Mouse (Mus musculus) midbrain, embryonic 10.5 days (tissue): ENCODE results near the gene Aen. TPM values are rescaled to one million over a fixed set of nuclear protein-coding genes. Genes with fewer than 3 reads are reported as not detected.

Experiments
- DNase-seq: peaks from one replicate; pipeline ENCODE4 v3.0.0-alpha.2; 2017; ENCODE audit warnings: low spot score
- H3K27ac ChIP-seq: fragments of 300-500 bp; sonication (generic); replicated peaks from 2 replicates; pipeline ENCODE4 v1.5.1; 2016; ENCODE audit warnings: mild to moderate bottlenecking
- H3K27me3 ChIP-seq: fragments of 300-500 bp; sonication (generic); 2 replicates; pipeline ENCODE4 v1.6.1; 2016; ENCODE audit warnings: low read depth, mild to moderate bottlenecking; ENCODE audit not compliant: poor library complexity, severe bottlenecking
- H3K36me3 ChIP-seq: fragments of 300-500 bp; sonication (generic); 2 replicates; pipeline ENCODE4 v1.6.1; 2016; ENCODE audit warnings: mild to moderate bottlenecking, moderate library complexity
- H3K4me1 ChIP-seq: fragments of 300-500 bp; sonication (generic); 2 replicates; pipeline ENCODE4 v1.6.1; 2016
- H3K4me3 ChIP-seq: fragments of 300-500 bp; sonication (generic); 2 replicates; pipeline ENCODE4 v1.5.1; 2016; ENCODE audit warnings: mild to moderate bottlenecking, moderate library complexity
- H3K9me3 ChIP-seq: fragments of 300-500 bp; sonication (generic); replicated peaks from 2 replicates; pipeline ENCODE4 v1.6.1; 2016; ENCODE audit warnings: mild to moderate bottlenecking
- WGBS: fragments of 180-500 bp; shearing (Covaris S2); methylation state at CpG from one replicate; pipeline ENCODE4 v1.1.7; 2016; 5-methylcytosine and 5-hydroxymethylcytosine counted together
- polyA plus RNA-seq: library from polyadenylated mRNA; unstranded; fragments of >200 nt; fragmentation: Nextera tagmentation; extraction: Ambion mirVana; gene quantifications from 2 replicates; pipeline ENCODE4 v1.2.1, GENCODE M21; 2016

Aen gene
- 72.2 and 76.5 TPM in 2 replicates for polyA plus RNA-seq

DNA sequence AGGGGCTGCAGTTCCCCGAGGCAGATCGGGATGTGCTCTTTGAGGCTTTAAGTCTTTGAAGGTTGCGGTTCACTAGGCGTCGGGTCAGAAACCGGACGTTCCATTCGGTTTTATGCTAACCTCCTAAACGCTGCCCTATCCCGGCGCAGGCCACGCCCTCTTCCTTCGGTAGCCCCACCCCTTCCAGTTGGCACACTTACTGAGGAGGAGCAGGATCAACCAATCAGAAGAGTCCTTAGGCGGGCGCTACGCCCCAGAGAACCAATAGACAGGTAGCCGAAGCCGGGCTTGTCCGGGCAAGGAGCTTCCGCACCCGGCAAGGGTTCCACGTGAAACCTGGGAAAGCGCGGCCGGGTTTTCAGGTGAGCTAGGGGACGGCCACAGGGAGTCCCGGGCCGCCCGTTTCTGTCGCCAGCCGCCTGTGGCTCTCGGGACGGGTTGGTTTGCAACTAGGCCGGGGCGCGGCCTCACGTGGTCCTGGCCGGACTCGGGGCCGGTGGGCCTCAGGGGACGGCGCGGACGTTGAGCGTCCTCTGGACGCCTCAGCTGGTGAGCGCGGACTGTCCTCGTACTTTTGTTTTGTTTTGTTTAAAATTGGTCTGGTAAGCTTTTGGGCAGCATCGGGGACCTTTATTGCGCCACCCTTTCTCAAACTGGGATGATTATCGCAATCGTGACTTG, at the start of gene Aen:
Aen (plus strand) TSS at position 202 of the 681 bp plus-strand sequence.
- Histone ChIP-seq H3K27ac (peak within 1 kb of the TSS; percentile 89), H3K4me1 (peaks cover 22% of the 10 kb centered on the region), H3K36me3 (peaks cover 15% of the 10 kb centered on the region), H3K27me3 (no peaks in the 10 kb centered on the region), H3K9me3 (no peaks in the 10 kb centered on the region), H3K4me3 (peak within 1 kb of the TSS; percentile 86)
- 1% methylated on average over 53 of the region's 53 CpGs for WGBS
- peak; percentile 98 for DNase-seq

DNA sequence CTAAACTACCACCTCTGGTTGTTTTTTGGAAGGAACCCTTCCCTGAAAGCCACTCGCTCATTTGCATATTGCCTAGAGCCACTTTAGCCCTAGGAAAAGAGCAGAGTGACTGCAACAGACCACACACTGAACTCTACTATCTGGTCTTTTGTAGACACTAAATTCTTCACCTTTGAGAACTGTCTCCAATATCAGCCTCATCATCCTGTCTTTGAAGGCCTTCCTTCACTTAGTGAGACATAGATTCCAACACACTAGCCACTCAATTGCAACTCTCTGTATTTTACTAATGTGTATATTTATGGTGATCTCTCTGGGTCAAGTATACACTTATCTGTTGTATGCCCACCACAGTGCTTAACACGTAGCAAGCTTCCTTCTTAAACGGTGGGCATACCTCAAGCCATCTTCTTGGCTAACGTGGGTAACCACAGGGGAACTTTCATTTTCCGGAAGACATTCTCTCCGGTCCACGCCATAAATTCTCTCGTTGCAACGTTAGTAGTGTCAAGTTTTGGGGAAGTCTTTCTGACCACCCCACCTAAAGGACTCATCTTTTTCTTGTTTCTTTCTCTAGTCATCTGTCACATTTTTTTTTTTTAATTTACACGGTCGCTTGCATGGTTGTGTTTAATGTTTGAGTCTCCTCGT, 49.5 kb upstream of the Aen start:
- H3K27me3 ChIP-seq = no peaks in the 10 kb centered on the region
- peak overlapping the region; percentile 96 for H3K4me3 ChIP-seq
- H3K9me3 ChIP-seq = no peaks in the 10 kb centered on the region
- peaks cover 29% of the 10 kb centered on the region for H3K36me3 ChIP-seq
- peak overlapping the region; percentile 95 for H3K27ac ChIP-seq
- no peak for DNase-seq
- WGBS = 33% methylated on average over 12 of the region's 12 CpGs
- H3K4me1 ChIP-seq = peaks cover 10% of the 10 kb centered on the region

DNA sequence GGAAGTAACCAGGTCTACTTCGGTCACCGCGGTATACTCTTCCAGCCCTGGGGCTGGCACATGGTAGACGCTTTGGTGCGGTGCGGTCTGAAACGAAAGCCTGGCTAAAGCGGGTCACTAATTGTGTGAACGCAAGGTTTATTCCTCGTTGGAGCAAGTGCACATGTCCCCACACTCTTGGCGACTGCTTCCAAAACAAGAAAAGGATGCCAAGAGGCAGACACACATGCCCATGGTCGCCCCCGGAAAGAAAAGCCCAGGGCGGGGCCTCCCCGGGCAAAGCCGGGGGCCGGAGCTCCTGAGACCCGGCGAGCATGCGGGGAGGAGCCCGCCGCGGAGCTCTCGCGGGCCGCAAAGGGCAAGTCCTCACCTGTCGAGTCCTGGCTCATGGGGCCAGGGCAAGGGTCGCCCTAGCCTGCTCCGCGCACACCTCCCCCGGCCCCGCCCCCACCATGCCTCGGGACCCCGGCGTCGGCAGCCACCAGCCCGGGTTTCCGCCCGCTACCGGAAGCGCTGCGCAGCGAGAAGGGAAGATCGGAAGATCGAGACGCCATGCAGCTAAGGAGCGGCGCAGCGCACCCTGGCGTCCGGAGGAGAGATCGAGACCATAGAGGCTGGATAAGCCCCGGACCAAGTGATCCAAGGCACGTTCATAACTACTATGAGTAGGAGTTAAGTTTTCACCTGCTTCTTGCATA, 48.8 kb upstream of the Aen start, which contains the start of gene Det1:
Det1 (minus strand) TSS at position 527 of the 698 bp plus-strand sequence.
- Histone ChIP-seq H3K4me1 (peaks cover 10% of the 10 kb centered on the region), H3K9me3 (no peaks in the 10 kb centered on the region), H3K36me3 (peaks cover 22% of the 10 kb centered on the region), H3K27me3 (no peaks in the 10 kb centered on the region), H3K27ac (peak within 1 kb of the TSS; percentile 95), H3K4me3 (peak within 1 kb of the TSS; percentile 96)
- under 1% methylated on average over 54 of the region's 54 CpGs for WGBS
- DNase-seq = peak; percentile 91

DNA sequence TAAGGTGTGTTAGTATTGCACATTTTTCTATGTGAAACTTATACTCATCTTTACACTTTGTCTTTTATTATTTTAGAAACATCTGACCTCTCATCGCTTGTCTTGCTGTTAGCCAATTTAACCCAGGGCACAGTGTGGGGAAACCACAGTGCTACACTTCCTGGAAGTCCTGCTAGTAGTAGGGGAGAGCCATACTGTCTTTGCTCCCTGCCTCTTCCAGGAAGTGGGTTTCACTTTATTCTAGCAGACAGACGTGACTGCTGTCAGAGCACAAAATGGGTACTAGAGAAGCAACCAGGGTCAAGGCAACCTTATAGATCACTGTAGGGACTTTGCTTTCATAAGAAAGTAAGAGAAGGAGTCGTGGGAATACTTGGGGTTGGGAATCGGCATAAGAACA, 41.6 kb upstream of the Aen start:
- 73% methylated on average over 4 of the region's 4 CpGs for WGBS
- no peak overlapping the region for H3K27ac ChIP-seq
- no peak for DNase-seq
- H3K27me3 ChIP-seq = no peaks in the 10 kb centered on the region
- H3K36me3 ChIP-seq = no peaks in the 10 kb centered on the region
- no peaks in the 10 kb centered on the region for H3K9me3 ChIP-seq
- no peaks in the 10 kb centered on the region for H3K4me1 ChIP-seq
- no peak overlapping the region for H3K4me3 ChIP-seq

DNA sequence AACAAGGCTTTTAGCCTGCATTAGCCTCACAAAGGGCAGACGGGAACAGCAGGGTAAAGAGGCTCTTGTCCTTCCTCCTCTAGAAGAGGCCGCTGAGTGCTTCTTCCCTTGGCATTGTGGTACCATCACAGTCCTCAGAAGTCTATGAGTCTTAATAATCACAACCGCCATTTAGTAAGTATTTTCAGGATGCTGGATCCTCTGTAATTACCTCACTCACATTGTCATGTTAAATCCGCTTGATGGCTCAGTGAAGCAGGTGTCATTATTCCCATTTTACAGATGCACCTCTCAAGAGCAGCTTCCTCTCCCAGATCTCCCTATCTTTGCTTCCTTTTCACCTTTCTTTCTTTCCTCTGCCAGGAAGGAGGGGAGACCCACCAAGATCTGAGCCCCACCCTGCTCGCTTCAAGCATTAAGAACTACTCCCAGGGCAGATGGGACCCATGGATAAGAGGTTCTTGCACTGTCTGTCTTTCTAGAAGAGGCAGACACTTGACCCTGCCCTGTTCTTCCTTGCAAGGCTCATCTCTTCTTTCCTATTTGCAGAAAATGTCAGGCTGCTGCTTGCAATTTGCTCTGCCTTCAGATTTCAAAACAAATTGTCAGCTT, 40.5 kb upstream of the Aen start:
- 73% methylated on average over 5 of the region's 5 CpGs for WGBS
- DNase-seq = no peak
- H3K4me3 ChIP-seq = no peak overlapping the region
- no peak overlapping the region for H3K27ac ChIP-seq
- H3K36me3 ChIP-seq = no peaks in the 10 kb centered on the region
- H3K27me3 ChIP-seq = no peaks in the 10 kb centered on the region
- no peaks in the 10 kb centered on the region for H3K4me1 ChIP-seq
- no peaks in the 10 kb centered on the region for H3K9me3 ChIP-seq

DNA sequence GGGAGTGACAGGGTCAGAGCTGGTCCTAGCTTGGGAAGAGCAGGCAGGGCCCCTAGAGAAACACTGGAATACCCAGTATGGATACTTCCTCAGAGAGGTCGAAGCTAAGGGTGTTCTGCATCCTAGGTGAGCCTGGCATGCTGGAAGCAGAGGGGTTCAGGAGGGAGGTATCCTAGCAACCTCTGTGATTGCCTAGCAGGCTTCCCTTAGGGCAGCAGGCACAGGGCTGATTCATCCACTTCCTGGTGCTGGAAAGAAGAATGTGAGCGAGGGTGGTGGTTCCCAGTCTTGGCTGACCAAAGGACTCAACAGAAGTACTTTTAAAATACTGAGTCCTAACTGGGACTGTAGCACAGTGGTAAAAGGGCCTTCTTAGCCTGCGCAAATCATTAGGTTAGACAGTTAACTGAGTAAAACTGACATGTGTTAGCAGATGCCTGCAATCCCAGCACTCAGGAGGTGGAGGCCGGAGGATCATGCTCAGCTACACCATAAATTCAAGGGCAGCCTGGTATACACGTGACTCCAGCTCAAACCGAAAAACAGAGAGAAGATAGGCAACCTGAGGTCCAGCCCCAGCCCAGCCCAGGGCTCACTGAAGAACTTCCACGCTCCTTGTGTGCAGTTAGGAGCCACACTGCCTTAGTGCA, 31.7 kb upstream of the Aen start:
- Histone ChIP-seq H3K27me3 (no peaks in the 10 kb centered on the region), H3K4me3 (no peak overlapping the region), H3K36me3 (no peaks in the 10 kb centered on the region), H3K4me1 (0 out of 2 replicates have a peak, but pooled peaks cover 5% of the 10 kb centered on the region), H3K9me3 (no peaks in the 10 kb centered on the region), H3K27ac (no peak overlapping the region)
- WGBS = 74% methylated on average over 7 of the region's 7 CpGs
- no peak for DNase-seq

DNA sequence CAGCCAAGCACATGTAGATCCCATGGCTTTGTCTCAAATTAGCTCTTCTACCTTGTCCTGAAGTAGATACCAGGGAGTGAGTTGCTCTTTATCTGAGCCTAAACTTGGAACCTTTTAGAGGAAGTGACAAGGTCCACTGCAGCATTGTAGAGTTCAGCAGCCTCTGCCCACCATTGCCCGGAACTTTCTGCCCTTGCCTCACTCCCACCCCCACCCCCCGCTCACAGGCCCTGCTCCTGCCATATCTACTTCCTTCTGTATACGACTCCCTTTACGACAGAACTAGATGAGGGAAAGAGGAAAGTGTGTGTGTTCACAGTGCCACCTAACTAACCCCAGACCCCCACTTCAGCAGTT, 31.2 kb upstream of the Aen start:
- 90% methylated on average over 4 of the region's 4 CpGs for WGBS
- H3K4me1 ChIP-seq = 0 out of 2 replicates have a peak, but pooled peaks cover 5% of the 10 kb centered on the region
- H3K27me3 ChIP-seq = no peaks in the 10 kb centered on the region
- no peak overlapping the region for H3K4me3 ChIP-seq
- H3K36me3 ChIP-seq = no peaks in the 10 kb centered on the region
- H3K27ac ChIP-seq = no peak overlapping the region
- DNase-seq = no peak
- H3K9me3 ChIP-seq = no peaks in the 10 kb centered on the region

DNA sequence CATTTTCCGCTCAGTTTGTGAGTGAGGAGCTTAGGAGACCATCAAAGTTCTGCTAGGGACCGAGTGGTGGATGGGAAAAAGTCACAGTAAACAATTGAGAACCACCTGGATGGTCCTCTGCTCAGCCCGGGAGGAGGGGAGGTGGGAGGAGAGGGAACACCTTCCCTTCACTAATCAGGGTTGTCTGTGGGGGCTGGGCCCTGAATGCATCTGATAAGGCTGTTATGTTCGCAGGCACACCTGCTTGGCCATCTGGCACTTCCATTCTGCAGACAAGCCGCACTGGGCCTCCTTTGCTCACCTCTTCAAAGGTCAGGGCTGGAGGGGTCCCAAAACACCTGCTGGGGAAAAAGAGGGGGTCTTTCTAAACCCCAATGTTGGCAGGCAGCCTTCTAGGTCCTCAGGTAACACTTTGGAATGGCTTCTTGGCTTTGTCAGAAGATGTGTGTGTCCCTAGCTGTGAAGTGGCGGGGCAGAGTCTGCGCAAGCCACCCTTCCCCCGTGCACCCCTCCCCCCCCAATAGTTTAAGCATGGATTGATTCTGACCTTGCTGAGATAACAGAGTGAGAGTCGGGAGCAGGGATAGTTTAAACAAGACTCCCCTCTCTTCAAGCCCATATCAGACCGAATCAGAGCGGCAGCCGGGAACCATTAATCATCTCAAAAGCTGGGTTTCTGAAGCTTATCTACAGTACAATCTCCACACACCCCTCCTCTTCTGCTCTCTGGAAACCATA, 30.3 kb upstream of the Aen start:
- H3K4me1 ChIP-seq = 0 out of 2 replicates have a peak, but pooled peaks cover 5% of the 10 kb centered on the region
- H3K27me3 ChIP-seq = no peaks in the 10 kb centered on the region
- no peak overlapping the region for H3K27ac ChIP-seq
- H3K9me3 ChIP-seq = no peaks in the 10 kb centered on the region
- H3K36me3 ChIP-seq = no peaks in the 10 kb centered on the region
- no peak for DNase-seq
- no peak overlapping the region for H3K4me3 ChIP-seq
- WGBS = 74% methylated on average over 12 of the region's 12 CpGs

DNA sequence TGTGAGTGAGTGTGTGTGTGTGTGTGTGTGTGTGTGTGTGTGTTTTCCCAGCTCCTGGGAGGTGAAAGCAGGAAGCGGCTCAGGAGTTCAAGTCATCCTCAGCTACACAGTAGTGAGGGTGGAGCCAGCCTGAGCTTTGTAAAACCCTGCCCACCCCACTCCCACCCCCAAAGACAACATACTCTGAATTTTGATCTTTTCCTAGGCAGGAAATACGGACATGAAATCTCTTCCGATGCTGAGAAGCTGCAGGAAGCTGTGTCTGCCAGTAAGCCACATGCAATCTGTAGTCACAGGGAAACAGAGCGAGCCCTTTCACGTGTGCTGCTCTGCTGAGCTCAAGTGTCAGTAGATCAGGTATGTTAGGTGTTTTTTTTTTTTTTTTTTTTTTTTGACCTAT, 26.9 kb upstream of the Aen start:
- Histone ChIP-seq H3K4me1 (0 out of 2 replicates have a peak, but pooled peaks cover 5% of the 10 kb centered on the region), H3K27me3 (no peaks in the 10 kb centered on the region), H3K36me3 (no peaks in the 10 kb centered on the region), H3K27ac (no peak overlapping the region), H3K9me3 (no peaks in the 10 kb centered on the region), H3K4me3 (no peak overlapping the region)
- 89% methylated on average over 5 of the region's 5 CpGs for WGBS
- no peak for DNase-seq

DNA sequence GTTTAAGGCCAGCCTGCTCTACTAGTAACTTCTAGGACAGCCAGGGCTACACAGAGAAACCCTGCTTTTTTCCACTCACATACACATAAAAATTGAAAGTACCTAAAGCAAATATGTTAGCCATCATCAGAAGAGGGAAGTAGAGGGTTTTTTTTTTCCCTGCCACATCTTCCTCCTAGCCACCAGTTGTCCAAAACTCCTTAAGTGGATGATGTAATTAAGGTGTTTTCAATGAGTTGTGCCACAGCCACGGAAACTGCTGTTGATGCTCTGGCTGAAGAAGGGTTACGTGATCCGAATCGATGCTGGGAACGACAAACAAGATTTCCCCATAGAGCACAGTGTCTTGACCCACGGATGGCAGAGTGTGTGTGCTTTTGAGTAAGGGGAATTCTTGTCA, 23.3 kb upstream of the Aen start:
- DNase-seq = no peak
- WGBS = 92% methylated on average over 6 of the region's 6 CpGs
- no peaks in the 10 kb centered on the region for H3K27me3 ChIP-seq
- no peaks in the 10 kb centered on the region for H3K36me3 ChIP-seq
- no peaks in the 10 kb centered on the region for H3K9me3 ChIP-seq
- no peak overlapping the region for H3K27ac ChIP-seq
- no peak overlapping the region for H3K4me3 ChIP-seq
- no peaks in the 10 kb centered on the region for H3K4me1 ChIP-seq

DNA sequence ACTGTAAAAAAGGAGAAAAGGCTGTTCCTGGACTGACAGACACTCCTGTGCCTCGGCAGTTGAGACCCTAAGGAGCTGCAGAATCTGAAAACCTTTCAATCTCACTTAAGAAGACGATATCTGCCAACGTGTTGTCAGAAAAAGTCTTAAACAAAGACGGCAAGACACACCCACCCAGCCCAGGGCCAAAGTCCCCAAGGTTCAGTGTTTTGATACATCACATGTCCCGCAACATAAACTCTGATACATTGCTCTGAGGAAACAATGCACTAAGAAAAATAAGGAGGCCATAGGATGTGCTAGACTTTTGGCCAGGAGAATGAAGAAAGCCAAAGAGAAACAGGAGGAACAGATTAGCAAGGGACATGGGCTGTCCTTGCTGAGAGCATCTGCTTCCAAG, 22.8 kb upstream of the Aen start:
- Histone ChIP-seq H3K9me3 (no peaks in the 10 kb centered on the region), H3K4me1 (no peaks in the 10 kb centered on the region), H3K36me3 (no peaks in the 10 kb centered on the region), H3K4me3 (no peak overlapping the region), H3K27me3 (no peaks in the 10 kb centered on the region), H3K27ac (no peak overlapping the region)
- WGBS = 86% methylated on average over 5 of the region's 5 CpGs
- DNase-seq = no peak
